Mouse (Mus musculus): ENCODE data around the gene Zfhx3. TPM values are rescaled to one million over a fixed set of nuclear protein-coding genes. Genes with fewer than 3 reads are reported as not detected.

The Zfhx3 gene
- polyA plus RNA-seq, 1 experiment = 2.5 TPM

DNA sequence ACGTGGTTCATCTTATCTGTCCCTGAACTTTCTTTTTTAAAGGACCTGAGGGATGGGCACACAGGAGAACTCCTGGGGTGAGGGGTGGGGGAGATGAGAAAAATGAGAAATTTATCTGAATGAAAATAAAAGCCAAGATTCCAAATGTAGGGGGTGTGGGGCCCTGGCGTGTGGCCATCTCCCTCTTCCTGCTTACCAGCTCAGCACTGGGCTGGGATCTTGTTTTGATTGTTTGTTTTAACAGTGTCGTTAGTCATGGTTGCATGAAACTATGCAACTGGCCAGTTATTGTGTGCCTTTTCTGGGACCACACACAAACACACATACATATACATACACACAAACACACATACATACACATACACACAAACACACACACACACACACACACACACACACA lies 362.9 kb downstream of the Zfhx3 start:
- no peak for DNase-seq
- TF ChIP-seq POLR2A (IDR thresholded peaks at IDR 0.05; ENCODE audit: low read depth, low read length) (no peak), CTCF (conservative IDR thresholded peaks at IDR 0.05; ENCODE audit: insufficient read depth, insufficient read length, low read depth, low read length) (no peak)
- WGBS = 37% methylated on average over 3 of the region's 3 CpGs
- Histone ChIP-seq H3K4me1 (ENCODE audit: control insufficient read depth, insufficient read depth, low read length) (no peaks in the 10 kb centered on the region), H3K27ac (ENCODE audit: insufficient read depth, low read depth, low read length) (no peak overlapping the region), H3K4me3 (ENCODE audit: insufficient read depth, low read depth, low read length) (no peak overlapping the region), H3K36me3 (ENCODE audit: control insufficient read depth, insufficient read depth, low read length) (no peaks in the 10 kb centered on the region), H3K27me3 (replicated peaks; ENCODE audit: control insufficient read depth, insufficient read depth, low read length) (no peaks in the 10 kb centered on the region)

DNA sequence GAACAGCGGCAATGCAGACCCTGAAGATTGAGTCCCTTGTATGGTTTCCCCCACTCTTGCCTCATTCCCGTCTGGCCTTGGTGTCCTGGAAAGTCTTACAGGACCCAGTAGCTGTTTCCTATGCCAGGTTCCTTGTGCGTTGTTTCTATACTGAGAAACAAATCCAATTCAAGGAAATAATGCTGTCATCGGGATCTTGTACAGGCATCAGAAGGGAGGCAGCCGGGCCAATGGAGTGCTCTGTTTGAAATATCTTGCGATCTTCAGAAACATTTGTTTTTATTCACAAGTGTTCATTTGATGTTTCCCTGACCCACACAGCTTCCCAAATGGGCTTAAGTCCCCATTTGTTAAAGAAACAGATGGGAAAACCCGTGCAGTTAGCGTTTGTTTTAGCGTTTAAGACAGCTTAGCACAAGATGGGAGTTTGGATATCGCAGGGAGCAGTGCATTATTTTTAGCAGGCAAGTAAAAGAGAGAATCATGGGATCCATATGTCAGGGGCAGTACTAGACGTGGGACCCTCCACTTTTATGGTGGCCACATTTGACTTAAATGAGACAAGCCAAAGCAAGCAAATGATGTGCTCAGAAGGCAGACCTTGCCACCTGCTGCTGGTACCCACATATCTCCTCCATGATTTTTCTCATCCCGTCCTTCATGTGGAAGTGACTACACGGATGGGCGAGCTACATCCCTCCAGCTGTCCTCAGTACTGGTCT lies 367.2 kb downstream of the Zfhx3 start:
- WGBS = 83% methylated on average over 14 of the region's 14 CpGs
- H3K4me1 ChIP-seq (ENCODE audit: control insufficient read depth, insufficient read depth, low read length) = no peaks in the 10 kb centered on the region
- no peak for TF ChIP-seq POLR2A (IDR thresholded peaks at IDR 0.05; ENCODE audit: low read depth, low read length)
- TF ChIP-seq CTCF (conservative IDR thresholded peaks at IDR 0.05; ENCODE audit: insufficient read depth, insufficient read length, low read depth, low read length) = no peak

GRCm38 (mm10) chr8:108315046-108315445 lies 372.6 kb downstream of the Zfhx3 start:
- H3K27me3 ChIP-seq (replicated peaks; ENCODE audit: control insufficient read depth, insufficient read depth, low read length) = no peaks in the 10 kb centered on the region
- no peaks in the 10 kb centered on the region for H3K36me3 ChIP-seq (ENCODE audit: control insufficient read depth, insufficient read depth, low read length)
- DNase-seq = no peak
- TF ChIP-seq CTCF (conservative IDR thresholded peaks at IDR 0.05; ENCODE audit: insufficient read depth, insufficient read length, low read depth, low read length) (no peak), POLR2A (IDR thresholded peaks at IDR 0.05; ENCODE audit: low read depth, low read length) (no peak)
- H3K27ac ChIP-seq (ENCODE audit: insufficient read depth, low read depth, low read length) = no peak overlapping the region
- no peaks in the 10 kb centered on the region for H3K4me1 ChIP-seq (ENCODE audit: control insufficient read depth, insufficient read depth, low read length)
- H3K4me3 ChIP-seq (ENCODE audit: insufficient read depth, low read depth, low read length) = no peak overlapping the region
- WGBS = 46% methylated on average over 8 of the region's 8 CpGs

More for the DNA sequence above, 367.2 kb downstream of the Zfhx3 start:
- Histone ChIP-seq H3K27ac (ENCODE audit: insufficient read depth, low read depth, low read length) (no peak overlapping the region), H3K27me3 (replicated peaks; ENCODE audit: control insufficient read depth, insufficient read depth, low read length) (no peaks in the 10 kb centered on the region), H3K36me3 (ENCODE audit: control insufficient read depth, insufficient read depth, low read length) (no peaks in the 10 kb centered on the region), H3K4me3 (ENCODE audit: insufficient read depth, low read depth, low read length) (no peak overlapping the region)
- no peak for DNase-seq

DNA sequence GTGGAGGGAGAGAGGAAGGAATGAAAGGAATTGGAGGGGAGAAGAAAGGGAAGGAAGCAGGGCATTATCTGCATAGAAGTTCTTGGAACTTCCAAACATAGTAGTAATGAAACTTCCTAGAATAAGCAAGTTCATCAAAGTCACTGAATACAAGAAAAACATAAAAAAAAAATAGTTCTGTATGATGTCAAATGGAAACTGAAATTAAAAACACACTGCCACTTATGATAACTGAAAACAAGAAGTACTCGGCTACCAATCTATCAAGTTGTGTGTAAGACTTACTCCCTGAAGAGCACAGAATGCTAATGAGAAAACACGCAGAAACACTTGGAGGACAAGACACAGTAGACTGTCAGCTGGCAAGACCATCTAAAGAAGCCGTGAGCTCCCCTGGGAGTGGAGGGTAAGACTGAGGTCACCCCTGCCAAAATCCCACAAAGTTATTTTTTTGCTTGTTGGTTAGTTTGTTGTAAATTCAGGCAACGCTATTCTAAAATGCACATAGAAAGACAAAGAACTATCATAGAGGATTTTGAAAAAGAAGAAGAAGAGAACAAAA lies 375.2 kb downstream of the Zfhx3 start:
- 79% methylated on average over 4 of the region's 4 CpGs for WGBS
- TF ChIP-seq CTCF (conservative IDR thresholded peaks at IDR 0.05; ENCODE audit: insufficient read depth, insufficient read length, low read depth, low read length) (no peak), POLR2A (IDR thresholded peaks at IDR 0.05; ENCODE audit: low read depth, low read length) (no peak)

GRCm38 (mm10) chr8:108327711-108328110 lies 385.3 kb downstream of the Zfhx3 start:
- Histone ChIP-seq H3K36me3 (ENCODE audit: control insufficient read depth, insufficient read depth, low read length) (no peaks in the 10 kb centered on the region), H3K4me3 (ENCODE audit: insufficient read depth, low read depth, low read length) (no peak overlapping the region), H3K27me3 (replicated peaks; ENCODE audit: control insufficient read depth, insufficient read depth, low read length) (no peaks in the 10 kb centered on the region), H3K27ac (ENCODE audit: insufficient read depth, low read depth, low read length) (no peak overlapping the region), H3K4me1 (ENCODE audit: control insufficient read depth, insufficient read depth, low read length) (no peaks in the 10 kb centered on the region)
- 66% methylated on average over 2 of the region's 2 CpGs for WGBS
- DNase-seq = no peak
- TF ChIP-seq POLR2A (IDR thresholded peaks at IDR 0.05; ENCODE audit: low read depth, low read length) (no peak), CTCF (conservative IDR thresholded peaks at IDR 0.05; ENCODE audit: insufficient read depth, insufficient read length, low read depth, low read length) (no peak)

More for the DNA sequence above, 375.2 kb downstream of the Zfhx3 start:
- no peaks in the 10 kb centered on the region for H3K36me3 ChIP-seq (ENCODE audit: control insufficient read depth, insufficient read depth, low read length)
- DNase-seq = no peak
- H3K27me3 ChIP-seq (replicated peaks; ENCODE audit: control insufficient read depth, insufficient read depth, low read length) = no peaks in the 10 kb centered on the region
- H3K4me1 ChIP-seq (ENCODE audit: control insufficient read depth, insufficient read depth, low read length) = no peaks in the 10 kb centered on the region
- no peak overlapping the region for H3K4me3 ChIP-seq (ENCODE audit: insufficient read depth, low read depth, low read length)
- H3K27ac ChIP-seq (ENCODE audit: insufficient read depth, low read depth, low read length) = no peak overlapping the region

DNA sequence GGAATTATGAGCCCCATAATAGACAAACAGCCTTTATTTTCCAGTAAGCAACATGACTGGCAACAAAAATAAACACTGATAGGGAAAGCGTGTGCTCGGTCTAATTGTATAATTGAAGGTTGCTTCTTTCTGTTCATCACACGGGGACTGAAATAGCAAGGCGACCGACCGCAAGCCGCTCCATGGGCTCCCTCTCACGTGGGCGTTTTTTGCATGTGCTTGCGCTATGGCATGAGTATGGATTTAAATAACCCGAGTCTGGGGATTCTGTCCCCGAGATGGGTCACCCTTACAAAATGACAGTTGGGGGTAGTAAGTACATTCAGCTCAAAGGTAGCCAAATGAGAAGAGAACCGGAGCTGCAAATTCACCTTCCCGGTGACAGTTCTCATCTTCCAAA lies 405.9 kb downstream of the Zfhx3 start:
- H3K4me3 ChIP-seq (ENCODE audit: insufficient read depth, low read depth, low read length) = no peak overlapping the region
- no peak overlapping the region for H3K27ac ChIP-seq (ENCODE audit: insufficient read depth, low read depth, low read length)
- no peaks in the 10 kb centered on the region for H3K36me3 ChIP-seq (ENCODE audit: control insufficient read depth, insufficient read depth, low read length)
- no peak for TF ChIP-seq CTCF (conservative IDR thresholded peaks at IDR 0.05; ENCODE audit: insufficient read depth, insufficient read length, low read depth, low read length)
- no peak for TF ChIP-seq POLR2A (IDR thresholded peaks at IDR 0.05; ENCODE audit: low read depth, low read length)
- 92% methylated on average over 14 of the region's 14 CpGs for WGBS
- no peak for DNase-seq
- H3K27me3 ChIP-seq (replicated peaks; ENCODE audit: control insufficient read depth, insufficient read depth, low read length) = no peaks in the 10 kb centered on the region
- H3K4me1 ChIP-seq (ENCODE audit: control insufficient read depth, insufficient read depth, low read length) = no peaks in the 10 kb centered on the region

GRCm38 (mm10) chr8:108348776-108349175 lies 406.3 kb downstream of the Zfhx3 start:
- Histone ChIP-seq H3K36me3 (ENCODE audit: control insufficient read depth, insufficient read depth, low read length) (no peaks in the 10 kb centered on the region), H3K4me3 (ENCODE audit: insufficient read depth, low read depth, low read length) (no peak overlapping the region), H3K27me3 (replicated peaks; ENCODE audit: control insufficient read depth, insufficient read depth, low read length) (no peaks in the 10 kb centered on the region), H3K4me1 (ENCODE audit: control insufficient read depth, insufficient read depth, low read length) (no peaks in the 10 kb centered on the region), H3K27ac (ENCODE audit: insufficient read depth, low read depth, low read length) (no peak overlapping the region)
- TF ChIP-seq CTCF (conservative IDR thresholded peaks at IDR 0.05; ENCODE audit: insufficient read depth, insufficient read length, low read depth, low read length) (no peak), POLR2A (IDR thresholded peaks at IDR 0.05; ENCODE audit: low read depth, low read length) (no peak)
- WGBS = 55% methylated on average over 4 of the region's 4 CpGs
- DNase-seq = no peak

All from kidney, adult 2 months (tissue).